Mouse (Mus musculus): Measurements from ENCODE around the gene Gda. TPM values are rescaled to one million over a fixed set of nuclear protein-coding genes. Genes with fewer than 3 reads are reported as not detected.

Gda gene
- 100 to 1,000 TPM; 126 to 131 TPM for total RNA-seq (2021)

DNA sequence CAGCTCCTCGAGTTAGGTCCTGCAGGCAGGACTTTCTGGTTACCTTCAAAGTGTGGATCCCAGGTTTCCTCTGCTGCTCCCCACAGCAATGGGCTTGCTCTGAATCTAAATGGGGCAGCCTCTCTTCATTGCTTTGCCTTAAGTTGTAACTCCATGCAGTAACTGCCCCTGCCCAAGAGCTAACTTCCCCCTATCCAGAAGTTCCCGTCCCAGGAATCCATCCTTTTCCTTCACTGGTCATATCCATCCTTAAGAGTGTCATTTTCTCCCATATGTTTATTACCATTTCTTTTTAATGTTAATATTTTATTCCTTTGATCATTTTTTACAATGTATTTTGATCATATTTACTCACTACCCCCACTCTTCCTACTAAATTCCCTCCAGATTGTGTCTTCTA is at the start of gene Gda:
Gene Gda (minus strand): TSS at position 101 of the 400 bp plus-strand sequence.
- DNase-seq = no peak

DNA sequence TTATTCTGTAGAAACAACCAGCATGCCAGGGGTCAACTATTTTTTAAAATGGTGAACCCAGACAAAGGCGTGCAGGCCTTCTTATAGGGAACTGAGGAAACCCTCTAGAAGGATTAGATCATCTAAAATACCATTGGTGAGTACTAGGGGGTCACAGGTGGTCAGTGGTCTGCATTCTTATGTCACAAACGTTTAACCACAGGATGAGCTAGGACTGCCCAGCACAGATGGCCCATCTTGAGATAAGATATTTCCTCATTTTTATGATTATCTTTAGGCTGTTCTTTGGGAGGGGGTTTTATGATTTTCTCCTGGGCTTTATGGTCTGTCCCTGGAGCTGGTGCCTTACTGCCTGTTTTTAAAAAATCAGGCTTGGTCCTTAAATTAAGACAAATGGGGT is 47.0 kb upstream of the Gda start:
- no peak for DNase-seq

GRCm38 (mm10) chr19:21510116-21510515 is 36.9 kb upstream of the Gda start:
- no peak for DNase-seq

DNA sequence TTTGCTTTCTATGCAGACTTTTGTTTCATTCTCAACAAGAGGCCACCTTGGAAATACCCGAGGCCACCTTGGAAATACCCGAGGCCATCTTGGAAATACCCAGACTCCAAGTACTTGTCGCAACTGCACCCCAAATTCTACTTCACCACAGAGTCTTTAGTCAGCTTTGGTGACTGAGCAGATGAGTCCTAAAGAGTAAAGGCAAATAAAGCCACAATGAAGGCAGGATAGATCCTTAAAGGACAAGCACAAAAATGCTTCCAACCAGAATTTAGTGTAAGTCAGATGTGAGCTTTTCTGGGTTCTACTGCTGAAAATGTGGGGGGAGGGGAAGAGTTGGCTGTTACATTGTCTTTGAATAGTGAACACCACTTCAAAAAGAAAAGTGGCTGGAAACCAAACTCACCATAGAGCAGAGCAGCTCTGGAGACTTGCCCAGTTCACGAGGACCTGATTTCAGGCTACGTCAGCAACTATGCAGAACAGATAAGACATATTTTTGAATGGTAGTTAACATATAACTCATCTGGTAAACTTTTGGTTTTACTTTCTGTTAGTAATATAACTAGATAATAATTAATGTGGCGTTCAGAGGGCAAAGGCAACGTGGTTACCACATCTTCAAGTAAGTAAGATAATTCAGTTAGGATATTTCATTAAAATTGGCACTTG is 34.5 kb upstream of the Gda start:
- DNase-seq = no peak

DNA sequence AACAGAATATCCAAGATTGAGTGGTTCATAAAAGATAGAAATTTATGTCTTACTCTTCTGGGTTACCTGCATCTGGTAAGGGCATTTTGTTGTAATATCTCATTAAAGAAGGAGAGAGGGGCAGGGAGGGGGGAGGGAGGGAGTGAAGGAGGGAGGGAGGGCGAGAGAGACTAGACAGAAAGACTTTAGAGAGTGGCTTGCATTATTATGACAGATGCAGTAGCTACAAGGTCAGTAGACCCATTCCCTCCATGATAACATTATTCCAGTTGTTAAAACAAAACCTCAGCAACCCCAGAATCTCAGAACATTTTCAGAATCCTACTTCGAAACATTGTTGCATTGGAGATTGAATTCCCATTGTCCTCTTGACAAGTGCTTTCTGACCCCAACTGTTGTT is 33.9 kb upstream of the Gda start:
- DNase-seq = no peak

- no peak for DNase-seq
These were observed 31.5 kb upstream of the Gda start for GRCm38 (mm10) chr19:21504716-21505115.

GRCm38 (mm10) chr19:21499394-21499983 is 26.2 kb upstream of the Gda start:
- no peak for DNase-seq

GRCm38 (mm10) chr19:21495817-21496216 is 22.6 kb upstream of the Gda start:
- DNase-seq = no peak

GRCm38 (mm10) chr19:21493807-21494521 is 20.7 kb upstream of the Gda start:
- no peak for DNase-seq

DNA sequence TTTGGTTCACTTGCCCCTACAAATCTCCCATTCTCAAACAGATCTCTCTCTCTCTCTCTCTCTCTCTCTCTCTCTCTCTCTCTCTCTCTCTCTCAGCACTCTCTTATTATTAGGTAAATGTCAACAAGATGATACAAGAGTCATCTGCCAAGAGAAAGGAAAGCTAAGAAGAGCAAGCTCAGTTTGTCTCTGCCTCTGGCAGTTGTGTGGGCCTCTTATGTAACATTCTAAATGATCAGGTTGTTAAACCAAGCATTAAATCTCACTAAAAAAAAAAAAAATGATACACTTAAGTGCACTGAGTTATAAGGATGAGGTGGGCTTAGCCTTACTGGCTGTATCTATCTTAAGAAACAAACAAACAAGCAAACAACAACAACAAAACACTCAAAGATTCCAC is 18.1 kb upstream of the Gda start:
- no peak for DNase-seq

DNA sequence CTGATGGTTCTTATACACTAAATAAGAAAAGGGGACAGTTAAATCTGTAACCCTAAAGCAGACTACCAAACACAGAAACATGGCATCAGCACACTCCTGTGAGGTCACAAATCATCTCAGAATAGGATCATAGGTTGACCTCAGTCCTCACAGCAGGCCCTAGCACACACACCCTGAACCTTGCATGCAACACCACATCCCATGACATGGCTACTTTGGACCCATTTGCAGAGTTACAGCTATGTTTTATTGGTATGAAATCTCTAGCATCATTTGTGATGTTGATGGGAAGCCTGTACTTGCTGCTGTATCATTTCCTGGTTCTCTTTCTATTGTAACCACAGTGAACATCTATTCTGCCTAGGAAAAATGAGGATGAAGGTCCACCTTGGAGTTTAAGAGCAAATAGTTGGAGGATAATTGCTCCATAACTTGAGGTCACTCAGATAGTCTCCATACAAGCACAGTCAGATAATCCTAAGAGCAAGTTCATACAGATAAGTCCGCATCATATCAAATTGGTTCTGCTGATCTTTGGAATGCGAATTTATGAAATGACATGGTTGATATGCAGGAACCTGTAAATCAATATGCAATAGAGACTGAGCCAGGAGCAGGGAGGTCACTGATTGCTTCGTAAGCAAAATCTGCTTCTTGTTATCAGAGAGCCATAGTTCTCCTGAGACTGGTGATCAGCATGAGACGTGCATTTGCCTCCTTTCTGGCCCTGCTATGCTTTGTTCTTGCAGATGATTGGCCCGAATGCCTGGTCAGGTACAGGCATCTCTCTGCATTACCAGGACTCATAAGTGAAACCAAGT is 14.1 kb upstream of the Gda start:
- DNase-seq = no peak

- no peak for DNase-seq
These were observed 8.9 kb upstream of the Gda start for GRCm38 (mm10) chr19:21482096-21482495.

DNA sequence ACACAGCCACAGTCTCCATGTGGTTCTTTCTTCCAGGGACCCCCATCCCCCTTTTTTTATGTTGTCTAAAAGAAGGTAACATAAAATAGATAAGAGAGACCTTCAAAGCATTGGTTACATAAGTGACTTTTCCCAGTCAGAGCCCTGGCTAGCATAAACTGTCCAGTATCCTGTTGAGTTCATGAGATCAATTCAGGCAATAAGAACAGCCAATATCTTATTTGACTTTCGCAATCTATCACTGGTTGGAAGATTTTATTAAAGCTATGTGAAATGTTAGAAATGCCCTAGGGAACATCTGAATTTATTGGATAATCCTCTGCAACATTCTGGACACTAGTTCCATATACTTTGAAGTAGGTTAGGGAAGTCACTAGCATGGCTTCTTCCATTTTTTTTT is 7.8 kb upstream of the Gda start:
- no peak for DNase-seq

- no peak for DNase-seq
These were observed 6.8 kb upstream of the Gda start for GRCm38 (mm10) chr19:21480053-21480419.

- DNase-seq = peak; percentile 41 to 46
These were observed 6.2 kb upstream of the Gda start for GRCm38 (mm10) chr19:21479183-21480052.

GRCm38 (mm10) chr19:21478538-21478937 is 5.3 kb upstream of the Gda start:
- no peak for DNase-seq

GRCm38 (mm10) chr19:21477780-21478179 is 4.5 kb upstream of the Gda start:
- no peak for DNase-seq

- DNase-seq = no peak
These were observed 3.5 kb upstream of the Gda start for GRCm38 (mm10) chr19:21476782-21477181.

- peak; percentile 84 to 88 for DNase-seq
These were observed 994 bp downstream of the Gda start for GRCm38 (mm10) chr19:21472121-21472780.

DNA sequence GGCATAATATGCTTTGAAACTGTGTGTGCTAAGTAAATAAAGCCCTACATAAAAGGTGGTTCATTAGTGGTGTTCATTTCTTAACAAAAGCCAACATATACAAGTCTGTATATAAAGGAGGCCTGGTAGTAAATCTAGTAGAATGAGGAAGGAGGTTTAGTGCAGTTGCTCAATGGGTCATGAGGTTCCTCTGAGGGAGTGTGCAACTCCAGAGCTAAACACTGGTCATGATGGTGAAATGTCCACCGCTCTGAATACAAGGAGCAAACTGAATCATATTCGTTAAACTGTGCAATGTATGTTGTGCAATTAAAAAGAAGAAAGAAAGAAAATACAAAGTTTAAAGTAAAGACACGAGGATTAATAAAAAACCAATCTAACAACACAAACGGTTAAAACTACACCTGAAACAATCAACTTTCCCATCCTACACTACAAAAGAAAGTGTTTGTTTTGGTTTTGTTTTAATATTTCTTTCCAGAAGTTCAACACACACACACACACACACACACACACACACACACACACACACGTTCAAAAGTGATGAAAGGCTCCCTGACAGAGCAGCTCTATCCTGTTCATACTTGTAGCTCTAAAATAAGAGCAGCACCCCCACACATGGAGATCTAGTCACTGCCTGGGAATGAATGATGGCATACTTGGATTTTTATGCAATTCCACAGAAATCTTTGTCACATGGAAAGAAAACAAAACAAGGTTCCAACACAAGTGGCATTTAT is 11.9 kb downstream of the Gda start:
- no peak for DNase-seq

DNA sequence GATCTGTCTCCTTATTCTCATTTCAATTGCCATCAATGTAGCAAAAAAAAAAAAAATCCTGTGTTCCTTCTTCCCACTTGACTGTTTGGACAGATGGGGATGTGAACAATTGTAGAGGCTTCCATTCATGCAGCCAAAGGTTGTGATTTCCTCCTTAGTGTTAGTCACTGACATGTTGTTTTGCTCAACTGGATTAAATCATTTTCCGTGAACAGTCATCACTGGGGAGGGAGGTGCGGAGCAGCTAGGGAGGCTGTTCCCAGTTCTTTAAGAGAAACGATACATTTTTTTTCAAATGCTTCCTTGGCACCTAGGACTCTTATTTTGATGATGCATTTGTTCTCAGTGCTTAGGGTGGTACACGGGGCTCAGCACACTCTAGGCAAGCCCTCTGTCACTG is 15.8 kb downstream of the Gda start:
- peak in 1 of 2 experiments; percentile 14 for DNase-seq
